Mouse (Mus musculus) small intestine, adult 2 months (tissue): ENCODE data around the gene Olfr288.

Source experiments
- CTCF ChIP-seq: fragments of 200-500 bp; IDR thresholded peaks from 2 replicates; pipeline ENCODE4 v1.5.1; 2012; ENCODE audit warnings: low read depth, mild to moderate bottlenecking, control low read depth, inconsistent platforms, low read length, moderate library complexity, mixed read lengths; ENCODE audit not compliant: insufficient replicate concordance, insufficient read length; ENCODE audit errors: extremely low read depth
- POLR2A ChIP-seq: fragments of 200-500 bp; IDR thresholded peaks from 2 replicates; pipeline ENCODE4 v1.6.1; 2012; ENCODE audit warnings: low read depth, mild to moderate bottlenecking, control low read depth, inconsistent platforms, low read length, moderate library complexity

GRCm38 (mm10) chr15:98234350-98234749 is 39.0 kb upstream of the Olfr288 start, which contains the start of gene Olfr286:
- TF ChIP-seq POLR2A: no peak
- no peak for TF ChIP-seq CTCF
